Mouse (Mus musculus): ENCODE measurements around the gene Tmem79. TPM values are rescaled to one million over a fixed set of nuclear protein-coding genes. Genes with fewer than 3 reads are reported as not detected.
A peak's percentile ranks its signal among the peaks of the same experiment; 100 is the strongest.
"Not testable (repeated sequence)": the region's sequence is repeated elsewhere in the genome, so short reads cannot be mapped to it uniquely, and the experiment has no call there.

Tmem79 gene
- polyA plus RNA-seq, 1 experiment from 2014 or later: 0.66 TPM

DNA sequence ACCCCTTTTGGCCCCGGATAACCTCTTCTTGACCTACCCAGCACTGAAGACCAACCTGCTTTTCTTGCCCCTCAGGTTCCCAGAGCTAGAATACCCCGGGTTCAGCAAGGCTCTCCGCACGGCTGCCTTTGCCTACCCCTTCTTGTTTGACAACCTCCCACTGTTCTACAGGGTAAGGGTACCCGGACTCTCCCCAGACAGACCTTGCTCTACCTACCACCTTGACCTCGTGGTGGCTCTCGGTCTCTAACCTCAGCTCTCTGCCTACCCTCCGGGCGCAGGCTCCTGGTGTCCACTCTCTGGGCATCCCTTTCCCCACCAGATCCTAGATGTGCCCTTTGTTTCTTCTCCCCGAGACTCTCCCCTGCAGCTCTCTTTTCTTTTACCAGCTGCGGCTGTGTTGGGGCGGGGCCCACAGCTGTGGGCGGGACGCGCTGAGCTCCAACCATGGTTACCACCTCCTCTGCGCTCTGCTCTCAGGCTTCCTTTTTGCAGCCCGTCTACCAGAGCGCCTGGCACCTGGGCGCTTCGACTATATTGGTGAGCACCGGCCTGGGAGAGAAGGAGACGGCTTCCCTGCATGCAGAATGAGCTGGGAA, 31.0 kb upstream of the Tmem79 start:
- Histone ChIP-seq H3K9me3 (peaks cover 11% of the 10 kb centered on the region), H3K36me3 (peaks cover 16% of the 10 kb centered on the region), H3K27me3 (peaks cover 26% of the 10 kb centered on the region), H3K9ac (replicated peaks) (0 out of 2 replicates have a peak overlapping the region, but pooled peaks have one; percentile 32), H3K27ac (0 out of 2 replicates have a peak overlapping the region, but pooled peaks have one; percentile 47), H3K4me2 (replicated peaks) (peak overlapping the region; percentile 46), H3K4me3 (replicated peaks) (peak overlapping the region; percentile 25)
- not testable (repeated sequence) for H3K4me1 ChIP-seq (replicated peaks)
- peak; percentile 87 for ATAC-seq
- WGBS: under 1% methylated on average over 21 of the region's 22 CpGs

DNA sequence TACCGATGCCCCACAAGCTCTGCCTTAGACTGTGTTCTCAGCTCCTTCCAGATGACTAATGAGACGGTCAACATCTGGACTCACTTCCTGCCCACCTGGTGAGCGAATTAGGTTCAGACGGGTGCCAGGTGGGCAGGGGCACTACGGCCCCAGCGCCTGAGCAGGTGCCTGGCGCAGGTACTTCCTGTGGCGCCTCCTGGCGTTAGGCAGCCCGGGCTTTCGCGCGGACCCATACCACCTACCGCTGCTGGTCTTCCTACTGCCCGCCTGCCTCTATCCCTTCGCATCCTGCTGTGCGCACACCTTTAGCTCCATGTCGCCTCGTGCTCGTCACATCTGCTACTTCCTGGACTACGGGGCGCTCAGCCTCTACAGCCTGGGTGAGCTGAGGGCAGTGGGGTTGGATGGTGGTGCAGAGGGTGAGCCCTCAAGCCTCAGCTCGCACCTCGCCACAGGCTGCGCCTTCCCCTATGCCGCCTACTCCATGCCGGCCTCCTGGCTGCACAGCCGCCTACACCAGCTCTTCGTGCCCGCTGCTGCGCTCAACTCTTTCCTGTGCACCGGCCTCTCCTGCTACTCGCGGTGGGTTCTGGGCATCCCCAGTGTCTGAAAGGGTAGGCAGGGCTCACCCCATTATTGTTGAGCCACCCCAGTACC, 29.9 kb upstream of the Tmem79 start:
- 41% methylated on average over 34 of the region's 34 CpGs for WGBS
- H3K9me3 ChIP-seq: peaks cover 11% of the 10 kb centered on the region
- no peak overlapping the region for H3K9ac ChIP-seq (replicated peaks)
- no peak overlapping the region for H3K4me3 ChIP-seq (replicated peaks)
- no peak overlapping the region for H3K27ac ChIP-seq
- H3K36me3 ChIP-seq: peaks cover 27% of the 10 kb centered on the region
- H3K4me2 ChIP-seq (replicated peaks): no peak overlapping the region
- H3K27me3 ChIP-seq: peaks cover 26% of the 10 kb centered on the region
- 0 out of 2 replicates have a peak, but pooled peaks cover 3% of the 10 kb centered on the region for H3K4me1 ChIP-seq (replicated peaks)
- no peak for ATAC-seq

DNA sequence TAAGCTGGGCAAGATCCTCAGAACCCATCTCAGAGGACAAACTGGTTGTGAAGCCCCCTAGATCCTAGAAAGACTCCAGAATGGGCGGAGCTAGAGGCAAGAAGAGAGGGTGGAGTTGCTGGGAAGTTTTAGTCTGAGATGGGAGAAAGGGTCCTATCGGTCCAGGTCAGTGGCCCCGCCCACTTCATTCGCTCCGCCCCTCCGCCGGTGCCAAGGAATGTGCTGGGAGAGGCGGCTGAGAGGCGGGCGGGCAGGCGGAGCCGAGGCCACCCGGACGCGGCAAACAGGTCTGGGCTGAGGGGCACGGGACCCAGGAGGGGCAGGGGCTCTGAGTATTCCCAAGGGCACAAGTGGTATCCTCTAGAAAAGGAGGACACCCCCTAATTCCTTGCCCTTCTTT, 28.4 kb upstream of the Tmem79 start, which contains the start of gene Paqr6:
Gene Paqr6, plus strand, starts transcription at position 248 of the 400 bp plus-strand sequence.
- WGBS: 5% methylated on average over 16 of the region's 16 CpGs
- Histone ChIP-seq H3K4me3 (replicated peaks) (no peak within 1 kb of the TSS), H3K4me2 (replicated peaks) (0 out of 2 replicates have a peak within 1 kb of the TSS, but pooled peaks have one; percentile 5), H3K36me3 (peaks cover 42% of the 10 kb centered on the region), H3K9ac (replicated peaks) (no peak within 1 kb of the TSS), H3K4me1 (replicated peaks) (0 out of 2 replicates have a peak, but pooled peaks cover 9% of the 10 kb centered on the region), H3K27ac (no peak within 1 kb of the TSS), H3K27me3 (peaks cover 26% of the 10 kb centered on the region), H3K9me3 (no peaks in the 10 kb centered on the region)
- ATAC-seq: no peak

DNA sequence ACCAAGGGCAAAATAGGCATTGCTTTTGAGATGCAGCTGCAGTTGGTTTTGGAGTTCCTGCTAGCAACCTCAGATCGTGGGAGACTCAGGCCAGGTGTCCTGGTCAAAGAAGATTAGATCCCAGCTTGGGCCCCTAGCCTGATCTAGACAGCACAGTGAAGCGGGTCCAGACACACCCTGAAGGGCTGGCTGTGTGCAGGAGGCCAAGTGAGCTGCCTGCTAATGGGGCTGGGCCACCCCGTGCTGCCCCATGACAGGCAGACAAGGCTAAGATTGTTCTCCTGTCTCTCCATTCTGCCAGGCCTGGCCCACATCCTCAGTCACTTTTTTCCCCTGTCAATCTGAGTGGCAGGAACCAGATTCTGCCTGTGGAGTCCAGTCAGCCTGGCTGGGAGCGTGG, 27.8 kb upstream of the Tmem79 start:
- ATAC-seq: no peak
- H3K9ac ChIP-seq (replicated peaks): no peak overlapping the region
- H3K9me3 ChIP-seq: no peaks in the 10 kb centered on the region

DNA sequence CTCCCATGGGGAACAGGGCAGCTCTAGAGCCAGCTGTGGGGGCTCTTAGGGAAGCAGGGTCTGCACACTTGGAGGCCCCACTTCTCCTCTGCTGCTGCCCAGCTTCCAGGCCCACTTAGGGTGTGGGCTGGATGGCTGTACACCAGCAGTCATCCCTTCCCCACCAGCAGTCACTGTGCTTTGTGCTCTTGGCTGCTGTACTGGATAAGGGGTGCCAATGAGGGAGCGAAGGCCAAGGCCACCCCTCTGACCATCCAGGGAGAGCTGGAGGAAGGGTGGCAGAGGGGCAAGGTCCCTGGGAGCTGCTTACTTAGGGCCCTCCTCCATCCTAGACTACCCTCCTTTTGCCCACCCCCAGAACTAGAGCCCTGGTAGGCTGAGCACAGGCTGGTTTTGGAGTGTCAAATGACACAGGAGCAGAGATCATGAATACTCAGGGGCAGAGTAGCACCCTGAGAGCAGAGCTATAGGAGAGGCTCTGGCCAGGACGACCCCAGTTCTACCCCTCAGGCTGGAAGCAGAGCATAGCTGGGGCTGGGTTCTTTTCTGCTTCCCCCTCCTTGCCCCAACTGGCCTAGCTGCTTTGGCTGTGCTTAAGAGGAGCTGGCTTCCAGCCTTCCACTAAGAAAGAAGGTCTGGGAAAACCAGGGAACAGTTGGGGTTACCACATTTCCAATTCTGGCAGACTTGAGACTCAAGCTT, 25.8 kb upstream of the Tmem79 start:
- no peak for ATAC-seq
- 89% methylated on average over 2 of the region's 2 CpGs for WGBS

More for the DNA sequence above, 27.8 kb upstream of the Tmem79 start:
- H3K27ac ChIP-seq: no peak overlapping the region
- peaks cover 48% of the 10 kb centered on the region for H3K36me3 ChIP-seq
- WGBS: 61% methylated on average over 4 of the region's 4 CpGs
- no peak overlapping the region for H3K4me2 ChIP-seq (replicated peaks)
- H3K27me3 ChIP-seq: peaks cover 26% of the 10 kb centered on the region
- no peak overlapping the region for H3K4me3 ChIP-seq (replicated peaks)
- 0 out of 2 replicates have a peak, but pooled peaks cover 12% of the 10 kb centered on the region for H3K4me1 ChIP-seq (replicated peaks)

DNA sequence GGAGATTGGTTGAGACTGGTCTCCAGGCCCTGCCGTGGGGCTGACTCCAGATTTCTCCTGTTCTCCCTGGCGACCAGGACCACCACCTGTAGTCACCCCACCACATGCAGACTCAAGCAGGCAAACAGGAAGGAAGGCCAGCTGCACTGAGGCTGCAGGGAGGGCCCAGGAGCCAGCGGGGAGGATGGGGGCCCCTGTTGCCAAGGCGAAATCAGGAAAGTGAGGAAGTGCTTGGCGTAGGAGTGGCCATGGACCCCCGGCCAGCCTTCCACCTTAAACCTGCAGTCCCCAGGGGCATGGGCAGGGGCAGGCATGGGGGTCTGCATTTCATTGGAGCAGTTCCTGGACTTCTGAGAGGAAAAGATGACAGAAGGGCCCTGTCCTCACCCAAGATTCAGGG, 25.1 kb upstream of the Tmem79 start:
- 82% methylated on average over 6 of the region's 6 CpGs for WGBS
- H3K4me3 ChIP-seq (replicated peaks): no peak overlapping the region
- peaks cover 74% of the 10 kb centered on the region for H3K36me3 ChIP-seq
- peaks cover 25% of the 10 kb centered on the region for H3K27me3 ChIP-seq
- H3K27ac ChIP-seq: no peak overlapping the region
- no peak overlapping the region for H3K4me2 ChIP-seq (replicated peaks)
- H3K9me3 ChIP-seq: no peaks in the 10 kb centered on the region
- 0 out of 2 replicates have a peak, but pooled peaks cover 11% of the 10 kb centered on the region for H3K4me1 ChIP-seq (replicated peaks)
- no peak overlapping the region for H3K9ac ChIP-seq (replicated peaks)
- ATAC-seq: no peak

More for the DNA sequence above, 25.8 kb upstream of the Tmem79 start:
- Histone ChIP-seq H3K36me3 (peaks cover 67% of the 10 kb centered on the region), H3K4me2 (replicated peaks) (no peak overlapping the region), H3K4me1 (replicated peaks) (0 out of 2 replicates have a peak, but pooled peaks cover 12% of the 10 kb centered on the region), H3K27ac (no peak overlapping the region), H3K27me3 (peaks cover 26% of the 10 kb centered on the region), H3K9ac (replicated peaks) (no peak overlapping the region), H3K4me3 (replicated peaks) (no peak overlapping the region), H3K9me3 (no peaks in the 10 kb centered on the region)

DNA sequence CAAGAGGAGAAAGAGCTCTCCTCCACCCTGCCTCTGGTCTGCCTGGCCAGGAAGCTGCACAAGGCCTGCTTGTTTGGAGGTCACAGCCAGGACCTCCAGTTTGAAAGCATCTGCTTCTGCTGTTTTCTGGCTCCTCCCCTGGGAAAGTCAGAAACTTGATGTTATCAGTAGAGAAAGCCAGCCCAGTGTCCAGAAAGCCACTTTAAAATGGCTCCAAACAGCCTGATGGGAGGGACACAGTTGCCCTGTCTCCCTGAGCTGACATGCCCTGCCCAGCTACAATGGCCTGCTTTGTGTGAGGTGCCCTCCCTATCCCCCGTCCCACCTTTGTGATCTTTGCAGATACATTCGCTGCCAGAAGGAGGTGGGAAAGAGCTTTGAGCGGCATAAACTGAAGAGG, 24.0 kb upstream of the Tmem79 start:
- 78% methylated on average over 3 of the region's 3 CpGs for WGBS
- no peak for ATAC-seq
- Histone ChIP-seq H3K27ac (no peak overlapping the region), H3K27me3 (peaks cover 13% of the 10 kb centered on the region), H3K4me3 (replicated peaks) (no peak overlapping the region), H3K4me1 (replicated peaks) (0 out of 2 replicates have a peak, but pooled peaks cover 9% of the 10 kb centered on the region), H3K9ac (replicated peaks) (no peak overlapping the region), H3K4me2 (replicated peaks) (no peak overlapping the region), H3K9me3 (no peaks in the 10 kb centered on the region), H3K36me3 (peaks cover 85% of the 10 kb centered on the region)

DNA sequence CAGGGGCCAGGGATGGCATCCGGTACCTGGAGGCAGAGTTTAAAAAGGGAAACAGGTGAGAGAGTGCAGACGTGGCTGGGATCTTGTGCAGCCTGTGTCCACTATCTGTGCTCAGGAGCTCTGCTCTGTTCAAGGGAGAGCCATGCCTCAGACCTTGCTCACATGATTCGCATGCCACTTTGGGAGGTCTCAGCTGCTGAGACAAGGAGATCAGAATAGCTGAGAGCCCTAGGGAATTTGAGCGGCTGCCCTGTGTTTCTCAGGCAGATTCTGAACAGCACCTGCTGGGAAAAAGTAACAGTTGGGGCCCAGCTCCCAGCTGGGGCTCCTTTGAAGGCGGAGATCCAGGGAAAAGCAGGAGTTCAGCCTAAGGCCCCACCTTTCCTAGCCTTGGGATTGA, 23.6 kb upstream of the Tmem79 start:
- ATAC-seq: no peak
- Histone ChIP-seq H3K9ac (replicated peaks) (no peak overlapping the region), H3K4me2 (replicated peaks) (no peak overlapping the region), H3K9me3 (no peaks in the 10 kb centered on the region), H3K27ac (no peak overlapping the region), H3K36me3 (peaks cover 89% of the 10 kb centered on the region), H3K4me1 (replicated peaks) (0 out of 2 replicates have a peak, but pooled peaks cover 9% of the 10 kb centered on the region), H3K27me3 (peaks cover 9% of the 10 kb centered on the region), H3K4me3 (replicated peaks) (no peak overlapping the region)
- 63% methylated on average over 5 of the region's 5 CpGs for WGBS

DNA sequence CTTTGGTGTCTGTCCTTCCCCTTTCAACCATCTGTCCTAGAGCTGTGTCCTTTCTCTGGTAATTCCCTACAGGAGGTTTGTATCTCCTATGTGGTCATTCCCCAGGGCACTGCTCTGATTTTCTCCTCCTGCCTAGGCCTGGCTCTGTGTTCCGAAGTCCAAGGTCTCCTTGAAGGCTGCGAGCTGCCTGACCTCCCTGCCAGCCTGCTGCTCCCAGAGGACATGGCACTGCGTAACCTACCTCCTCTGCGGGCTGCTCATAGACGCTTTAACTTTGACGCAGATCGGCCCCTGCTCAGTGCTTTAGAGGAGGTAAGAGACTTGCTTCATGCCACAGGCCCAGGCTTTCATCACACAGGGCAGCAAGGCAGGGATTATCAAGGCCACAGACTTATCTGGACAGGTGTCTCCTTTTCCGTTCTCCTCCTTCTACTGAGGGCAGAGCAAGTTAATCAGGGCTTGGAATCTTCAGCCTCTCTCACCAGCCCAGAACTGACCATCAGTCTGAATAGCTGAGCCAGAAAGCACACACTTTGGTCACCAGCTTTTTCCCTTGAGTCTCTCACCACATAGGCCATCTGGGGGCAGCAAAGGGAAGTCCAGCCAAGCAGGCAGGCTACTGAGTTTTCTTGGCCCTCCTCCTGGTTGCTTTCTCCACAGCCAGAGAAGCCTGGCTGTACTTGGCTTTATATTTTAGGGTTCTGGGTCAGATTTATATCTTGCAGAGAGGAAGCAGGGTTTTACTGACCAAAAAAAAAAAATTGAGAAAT, 18.6 kb upstream of the Tmem79 start:
- Histone ChIP-seq H3K27ac (no peak overlapping the region), H3K4me3 (replicated peaks) (no peak overlapping the region), H3K4me1 (replicated peaks) (0 out of 2 replicates have a peak, but pooled peaks cover 6% of the 10 kb centered on the region), H3K36me3 (peaks cover 100% of the 10 kb centered on the region), H3K9ac (replicated peaks) (no peak overlapping the region), H3K4me2 (replicated peaks) (no peak overlapping the region), H3K27me3 (no peaks in the 10 kb centered on the region), H3K9me3 (no peaks in the 10 kb centered on the region)
- 90% methylated on average over 8 of the region's 8 CpGs for WGBS
- ATAC-seq: no peak

DNA sequence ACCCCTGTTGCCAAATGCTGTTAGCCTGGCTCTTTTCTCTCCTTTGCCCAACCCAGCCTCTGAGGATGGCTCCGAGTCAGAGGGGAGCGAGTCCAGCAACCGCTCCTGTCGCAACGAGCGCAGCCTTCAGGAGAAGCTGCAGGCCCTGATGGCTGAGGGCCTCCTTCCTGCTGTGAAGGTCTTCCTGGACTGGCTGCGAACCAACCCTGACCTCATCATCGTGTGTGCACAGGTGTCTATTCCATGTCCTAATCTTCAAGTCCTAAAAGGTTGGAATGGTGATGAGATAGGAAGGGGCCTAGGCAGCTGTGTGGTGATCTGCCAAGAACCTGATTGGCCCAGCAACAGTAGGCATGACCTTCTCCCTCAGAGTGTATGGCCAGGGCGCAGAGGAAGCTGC, 17.0 kb upstream of the Tmem79 start:
- Histone ChIP-seq H3K9me3 (no peaks in the 10 kb centered on the region), H3K9ac (replicated peaks) (no peak overlapping the region), H3K4me3 (replicated peaks) (no peak overlapping the region), H3K4me2 (replicated peaks) (no peak overlapping the region), H3K4me1 (replicated peaks) (no peaks in the 10 kb centered on the region), H3K27ac (no peak overlapping the region), H3K27me3 (no peaks in the 10 kb centered on the region), H3K36me3 (peaks cover 100% of the 10 kb centered on the region)
- 96% methylated on average over 9 of the region's 9 CpGs for WGBS
- ATAC-seq: no peak

DNA sequence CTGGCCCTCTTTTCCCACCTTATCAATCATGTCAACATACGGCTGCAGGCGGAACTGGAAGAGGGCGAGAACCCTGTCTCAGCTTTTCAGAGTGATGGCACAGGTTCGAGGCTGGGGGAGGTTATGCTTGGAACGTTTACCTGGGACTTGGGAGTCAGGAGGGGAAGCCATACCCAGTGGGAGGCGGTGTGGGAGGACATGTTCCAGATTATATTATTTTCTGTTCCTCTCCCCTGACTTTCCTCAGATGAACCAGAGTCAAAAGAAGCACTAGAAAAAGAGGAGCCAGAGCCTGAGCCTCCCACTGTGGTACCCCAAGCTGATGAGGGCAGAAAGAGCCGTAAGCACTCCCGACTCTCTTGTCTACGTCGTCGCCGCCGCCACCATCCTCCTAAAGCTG, 14.8 kb upstream of the Tmem79 start:
- no peak overlapping the region for H3K4me3 ChIP-seq (replicated peaks)
- ATAC-seq: no peak
- H3K9me3 ChIP-seq: no peaks in the 10 kb centered on the region
- no peaks in the 10 kb centered on the region for H3K4me1 ChIP-seq (replicated peaks)
- no peak overlapping the region for H3K27ac ChIP-seq
- peaks cover 100% of the 10 kb centered on the region for H3K36me3 ChIP-seq
- WGBS: 94% methylated on average over 13 of the region's 13 CpGs
- H3K27me3 ChIP-seq: no peaks in the 10 kb centered on the region
- no peak overlapping the region for H3K4me2 ChIP-seq (replicated peaks)
- no peak overlapping the region for H3K9ac ChIP-seq (replicated peaks)
